Mouse (Mus musculus) heart, adult 2 months (tissue): ENCODE results near the gene Gfod1. TPM values are rescaled to one million over a fixed set of nuclear protein-coding genes. Genes with fewer than 3 reads are reported as not detected.

Experiments
- DNase-seq, 2 experiments: peaks; one replicate each; pipeline ENCODE4 v3.0.0; 2021
- H3K27ac ChIP-seq: fragments of 200-600 bp; 2 replicates; pipeline ENCODE4 v1.8.1; 2022
- H3K27me3 ChIP-seq: fragments of 200-500 bp; 2 replicates; pipeline ENCODE4 v1.6.1; 2012; ENCODE audit warnings: mild to moderate bottlenecking, low read length, inconsistent platforms, mixed read lengths; ENCODE audit not compliant: control insufficient read depth, insufficient read depth
- H3K36me3 ChIP-seq: fragments of 200-500 bp; 2 replicates; pipeline ENCODE4 v1.6.1; 2012; ENCODE audit warnings: low read length, inconsistent platforms; ENCODE audit not compliant: control insufficient read depth, insufficient read depth
- H3K4me1 ChIP-seq: fragments of 200-500 bp; 2 replicates; pipeline ENCODE4 v1.6.1; 2011; ENCODE audit warnings: low read length; ENCODE audit not compliant: control insufficient read depth, insufficient read depth
- H3K4me3 ChIP-seq: fragments of 200-600 bp; 2 replicates; pipeline ENCODE4 v1.8.1; 2022
- H3K79me2 ChIP-seq: fragments of 200-500 bp; replicated peaks from 2 replicates; pipeline ENCODE4 v1.6.1; 2012; ENCODE audit warnings: mild to moderate bottlenecking, inconsistent platforms, low read length, moderate library complexity, mixed read lengths; ENCODE audit not compliant: control insufficient read depth, insufficient read depth
- H3K9ac ChIP-seq: fragments of 200-500 bp; 2 replicates; pipeline ENCODE4 v1.6.1; 2012; ENCODE audit warnings: low read depth, mild to moderate bottlenecking, control low read depth, inconsistent platforms, low read length, mixed read lengths
- CTCF ChIP-seq: fragments of 200-600 bp; IDR thresholded peaks from 2 replicates; pipeline ENCODE4 v1.8.1; 2022; ENCODE audit warnings: antibody characterized with exemption, mild to moderate bottlenecking, moderate library complexity
- EP300 ChIP-seq: fragments of 200-500 bp; IDR thresholded peaks from 2 replicates; pipeline ENCODE4 v1.6.1; 2011; ENCODE audit warnings: low read depth, low read length, control low read depth; ENCODE audit not compliant: insufficient read depth
- POLR2A ChIP-seq: fragments of 200-500 bp; IDR thresholded peaks from 2 replicates; pipeline ENCODE4 v1.6.1; 2011; ENCODE audit warnings: mild to moderate bottlenecking, low read depth, low read length, control low read depth; ENCODE audit not compliant: insufficient read depth
- WGBS: fragments of 180-500 bp; shearing (Covaris S2); methylation state at CpG from one replicate; pipeline ENCODE4 v1.1.7; 2018; 5-methylcytosine and 5-hydroxymethylcytosine counted together
- intact Hi-C: fragments of 180-260 bp; cut with DNase I; formaldehyde crosslinking; loops from one replicate; pipeline ENCODE4 v1.15.1; 2025
- polyA plus RNA-seq: library from polyadenylated mRNA; depleted of rRNA; stranded (reverse); fragments of >200 nt; gene quantifications from 2 replicates; pipeline ENCODE4 v1.2.3, GENCODE M21; 2012
- total RNA-seq, 2 experiments: library from RNA; stranded (reverse); gene quantifications; 2 replicates each; pipeline ENCODE4 v1.2.3; 2021

Gene Gfod1
- total and polyA plus RNA-seq, 3 experiments = 9.5 to 34.1 (median 33.7) TPM

DNA sequence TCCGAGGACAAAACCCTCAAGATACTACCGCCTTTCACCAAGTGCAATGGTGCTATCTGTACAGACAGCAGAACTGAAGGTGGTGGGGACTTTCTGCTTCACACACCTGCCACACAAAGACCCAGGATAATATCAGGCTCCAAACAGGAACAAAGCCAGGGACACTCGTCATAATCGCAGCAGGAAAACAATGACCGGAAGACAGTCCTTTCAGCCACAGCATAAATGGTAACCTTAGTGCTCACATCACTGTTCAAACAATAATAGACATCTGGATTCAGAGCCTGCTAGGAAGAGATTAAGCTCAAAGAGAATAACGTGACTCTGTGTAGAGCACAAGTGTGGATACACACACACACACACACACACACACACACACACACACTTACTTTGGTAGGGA lies 67.3 kb downstream of the Gfod1 start:
- no peak overlapping the region for H3K9ac ChIP-seq
- H3K79me2 ChIP-seq = no peaks in the 10 kb centered on the region
- peaks cover 46% of the 10 kb centered on the region for H3K4me1 ChIP-seq
- DNase-seq = peak in 1 of 2 experiments; percentile 74
- no peaks in the 10 kb centered on the region for H3K27me3 ChIP-seq
- 21% methylated on average over 6 of the region's 6 CpGs for WGBS
- peak overlapping the region; percentile 82 for H3K27ac ChIP-seq
- peaks cover 28% of the 10 kb centered on the region for H3K36me3 ChIP-seq
- intact Hi-C loops = no loop called here
- peak; percentile 97 for TF ChIP-seq EP300
- no peak for TF ChIP-seq CTCF
- TF ChIP-seq POLR2A = peak; percentile 39; the same call in 1 of the 2 replicates
- no peak overlapping the region for H3K4me3 ChIP-seq

DNA sequence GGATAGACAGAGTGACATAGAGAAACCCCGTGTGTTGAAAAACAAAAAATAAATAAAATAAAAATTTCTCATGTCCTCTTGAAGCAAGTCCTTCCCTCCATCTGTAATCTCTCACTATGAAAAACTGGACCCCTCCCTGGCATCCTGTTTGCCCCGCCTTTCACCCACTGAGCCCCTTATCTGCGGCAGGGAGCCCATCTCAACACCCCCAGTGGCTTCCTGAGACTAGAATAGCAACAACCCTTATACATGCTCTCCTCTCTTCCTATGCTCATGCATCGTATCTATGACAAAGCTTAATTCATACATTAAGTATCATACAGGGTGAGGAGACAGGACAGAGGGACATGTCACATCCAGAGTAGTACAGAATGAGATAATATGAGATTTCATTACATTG lies 68.0 kb downstream of the Gfod1 start:
- 15% methylated on average over 4 of the region's 4 CpGs for WGBS
- Histone ChIP-seq H3K27me3 (no peaks in the 10 kb centered on the region), H3K4me3 (no peak overlapping the region), H3K36me3 (peaks cover 35% of the 10 kb centered on the region), H3K9ac (no peak overlapping the region), H3K27ac (peak overlapping the region; percentile 56), H3K4me1 (peaks cover 48% of the 10 kb centered on the region), H3K79me2 (no peaks in the 10 kb centered on the region)
- DNase-seq = no peak
- no peak for TF ChIP-seq CTCF
- TF ChIP-seq EP300 = no peak
- TF ChIP-seq POLR2A = no peak
- intact Hi-C loops = no loop called here

DNA sequence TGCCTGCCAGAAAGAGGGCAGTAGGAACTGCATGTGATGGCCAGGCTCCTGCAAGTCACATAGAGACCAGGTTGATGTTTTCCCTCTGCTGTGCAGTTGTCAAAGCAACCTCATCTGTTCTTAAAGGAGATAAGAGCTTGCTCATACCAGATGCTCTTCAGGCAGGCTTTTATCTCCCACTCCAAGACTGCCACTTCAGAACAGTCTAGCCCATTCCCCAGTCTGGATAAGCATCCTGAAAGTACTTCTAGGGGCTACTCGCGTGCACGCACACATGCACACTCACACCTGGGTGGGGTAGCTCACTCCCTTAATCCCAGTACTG lies 68.4 kb downstream of the Gfod1 start:
- no peak overlapping the region for H3K9ac ChIP-seq
- intact Hi-C loops = no loop called here
- TF ChIP-seq CTCF = no peak
- no peak for TF ChIP-seq POLR2A
- no peak for TF ChIP-seq EP300

DNA sequence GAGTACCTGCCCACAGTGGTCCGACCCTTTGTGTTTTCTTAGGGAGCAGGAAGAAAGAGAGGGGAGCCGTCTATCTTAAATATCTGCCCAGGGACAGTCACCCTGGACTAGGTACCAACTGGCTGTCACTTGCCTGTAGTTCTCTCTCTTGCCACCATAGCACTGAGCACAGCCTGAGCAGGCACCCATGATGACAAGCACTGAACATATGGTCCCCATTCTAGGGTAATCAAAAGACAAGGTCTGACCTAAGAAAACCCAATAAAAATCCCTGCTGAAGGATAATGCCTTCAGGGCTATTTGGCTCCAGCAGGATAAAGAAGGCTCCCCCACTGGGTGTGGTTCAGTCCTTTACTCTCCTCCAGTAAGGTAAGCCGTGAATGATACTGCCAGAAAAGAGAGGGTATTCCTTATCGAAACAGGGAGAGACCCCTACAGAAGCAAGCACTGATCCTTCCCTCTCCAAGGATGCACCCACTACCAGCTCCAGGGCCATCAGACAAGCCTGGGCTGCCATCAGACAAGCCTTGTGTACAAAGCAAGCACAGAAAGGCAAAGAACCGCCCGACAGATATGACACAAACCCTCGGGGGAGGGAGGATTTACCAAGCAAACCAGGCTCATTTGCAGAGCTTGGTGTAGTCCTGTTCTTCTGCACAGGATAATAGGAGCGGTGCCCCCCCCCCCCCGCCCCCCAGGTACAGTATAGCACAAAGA lies 68.9 kb downstream of the Gfod1 start:
- TF ChIP-seq EP300 (no peak), POLR2A (no peak), CTCF (peak; percentile 27; the same call in 1 of the 2 replicates)
- no peaks in the 10 kb centered on the region for H3K27me3 ChIP-seq
- H3K9ac ChIP-seq = no peak overlapping the region
- H3K36me3 ChIP-seq = peaks cover 34% of the 10 kb centered on the region
- DNase-seq = no peak
- no peak overlapping the region for H3K4me3 ChIP-seq
- H3K4me1 ChIP-seq = peaks cover 52% of the 10 kb centered on the region
- 54% methylated on average over 9 of the region's 9 CpGs for WGBS
- no peaks in the 10 kb centered on the region for H3K79me2 ChIP-seq
- intact Hi-C loops = no loop called here
- H3K27ac ChIP-seq = no peak overlapping the region; the same call in 1 of the 2 replicates

More for the DNA sequence above, 68.4 kb downstream of the Gfod1 start:
- 43% methylated on average over 3 of the region's 3 CpGs for WGBS
- Histone ChIP-seq H3K27ac (peak overlapping the region; percentile 56), H3K4me1 (peaks cover 50% of the 10 kb centered on the region), H3K27me3 (no peaks in the 10 kb centered on the region), H3K36me3 (peaks cover 32% of the 10 kb centered on the region), H3K4me3 (no peak overlapping the region), H3K79me2 (no peaks in the 10 kb centered on the region)
- DNase-seq = no peak

DNA sequence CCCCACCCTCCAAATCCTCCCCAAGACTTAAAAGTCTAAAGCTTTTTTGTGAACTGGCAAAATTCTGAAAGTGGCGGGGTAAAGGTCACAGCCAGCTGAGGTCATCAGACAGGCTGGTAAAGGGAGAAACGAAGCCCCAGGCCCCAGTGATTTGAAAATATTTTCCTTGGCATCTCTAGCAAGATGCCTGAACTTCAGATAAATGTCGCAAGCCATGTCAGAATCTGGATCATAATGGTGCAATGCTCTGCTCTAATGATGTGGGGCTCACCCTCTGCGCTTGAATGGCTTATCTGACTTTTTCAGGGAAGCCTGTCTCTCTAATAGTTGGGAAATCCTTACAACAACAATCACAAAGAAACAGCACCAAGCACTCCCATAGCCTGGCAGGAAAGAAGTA lies 70.6 kb downstream of the Gfod1 start:
- H3K9ac ChIP-seq = no peak overlapping the region

More for the DNA sequence above, 70.6 kb downstream of the Gfod1 start:
- WGBS = 68% methylated on average over 4 of the region's 4 CpGs
- no peaks in the 10 kb centered on the region for H3K27me3 ChIP-seq
- no peaks in the 10 kb centered on the region for H3K79me2 ChIP-seq
- no peak for DNase-seq
- H3K4me1 ChIP-seq = peaks cover 54% of the 10 kb centered on the region
- peak overlapping the region; percentile 94 for H3K27ac ChIP-seq
- no peak for TF ChIP-seq CTCF
- TF ChIP-seq POLR2A = no peak
- TF ChIP-seq EP300 = no peak
- peaks cover 36% of the 10 kb centered on the region for H3K36me3 ChIP-seq
- intact Hi-C loops = no loop called here
- no peak overlapping the region for H3K4me3 ChIP-seq
